Mouse (Mus musculus) MEL-GATA-1-ER (cell line): ENCODE measurements around the gene 2210418O10Rik.
"Not testable (repeated sequence)": the region's sequence is repeated elsewhere in the genome, so short reads cannot be mapped to it uniquely, and the experiment has no call there.

ENCODE experiments used
- DNase-seq: peaks from one replicate; pipeline ENCODE4 v3.0.0-alpha.2; 2012; ENCODE audit warnings: low read depth; ENCODE audit errors: extremely low read depth

2210418O10Rik gene

GRCm38 (mm10) chr2:176226269-176226668, at the start of gene 2210418O10Rik:
TSS of gene 2210418O10Rik (plus strand) at chr2:176226569.
- not testable (repeated sequence) for DNase-seq

- not testable (repeated sequence) for DNase-seq
Observed at GRCm38 (mm10) chr2:176248519-176248918, 22.1 kb downstream of the 2210418O10Rik start.
